Mouse (Mus musculus): ENCODE results near the gene Kcnip4. TPM values are rescaled to one million over a fixed set of nuclear protein-coding genes. Genes with fewer than 3 reads are reported as not detected.

The Kcnip4 gene
- polyA plus RNA-seq, 1 experiment from 2014 or later: 5.2 TPM

GRCm38 (mm10) chr5:49291801-49292200, 232.9 kb downstream of the Kcnip4 start:
- Histone ChIP-seq H3K9ac (replicated peaks) (no peak overlapping the region), H3K4me3 (no peak overlapping the region), H3K27ac (replicated peaks) (no peak overlapping the region), H3K36me3 (no peaks in the 10 kb centered on the region), H3K4me1 (no peaks in the 10 kb centered on the region), H3K9me3 (no peaks in the 10 kb centered on the region), H3K27me3 (no peaks in the 10 kb centered on the region), H3K4me2 (replicated peaks) (no peak overlapping the region)
- ATAC-seq (replicated peaks): no peak
- WGBS: 72% methylated on average over 3 of the region's 3 CpGs

DNA sequence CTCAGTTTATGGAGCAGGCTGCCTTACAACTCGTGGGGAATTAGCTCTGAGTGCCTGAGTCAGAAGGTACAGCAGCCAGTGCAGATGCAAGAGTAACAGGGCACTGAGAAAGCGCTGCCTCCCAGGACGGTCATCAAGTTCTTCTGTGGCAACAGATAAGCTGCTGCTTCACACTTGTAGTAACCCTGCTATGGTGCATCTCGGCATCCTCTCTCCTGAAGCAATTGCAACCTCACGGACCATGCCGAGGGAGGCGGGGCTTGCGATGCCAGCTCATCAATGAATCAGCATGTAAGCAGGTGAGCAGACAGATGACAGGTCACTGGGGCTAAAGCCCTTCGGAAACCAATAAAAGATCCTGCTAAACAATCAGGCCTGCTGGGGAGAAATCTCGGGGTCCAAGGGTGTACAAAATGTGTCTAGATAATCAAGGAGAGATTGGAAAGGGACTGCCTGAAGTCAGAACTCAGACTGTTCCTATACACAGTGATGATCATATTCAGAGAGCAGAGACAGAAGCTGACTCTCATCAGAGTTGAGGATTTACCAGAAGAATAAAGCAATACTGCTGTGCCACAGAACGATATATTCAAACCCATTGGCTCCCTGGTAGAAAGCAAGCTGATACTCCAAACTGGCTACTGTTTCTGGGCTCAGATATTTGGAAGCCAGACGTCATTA, 239.1 kb downstream of the Kcnip4 start:
- H3K9ac ChIP-seq (replicated peaks): peak overlapping the region; percentile 16
- peak overlapping the region; percentile 58 for H3K4me2 ChIP-seq (replicated peaks)
- peaks cover 18% of the 10 kb centered on the region for H3K4me1 ChIP-seq
- H3K36me3 ChIP-seq: no peaks in the 10 kb centered on the region
- WGBS: 11% methylated on average over 12 of the region's 12 CpGs
- no peaks in the 10 kb centered on the region for H3K9me3 ChIP-seq
- no peak overlapping the region for H3K27ac ChIP-seq (replicated peaks)
- H3K27me3 ChIP-seq: no peaks in the 10 kb centered on the region
- H3K4me3 ChIP-seq: peak overlapping the region; percentile 31
- peak; percentile 67 for ATAC-seq (replicated peaks)

DNA sequence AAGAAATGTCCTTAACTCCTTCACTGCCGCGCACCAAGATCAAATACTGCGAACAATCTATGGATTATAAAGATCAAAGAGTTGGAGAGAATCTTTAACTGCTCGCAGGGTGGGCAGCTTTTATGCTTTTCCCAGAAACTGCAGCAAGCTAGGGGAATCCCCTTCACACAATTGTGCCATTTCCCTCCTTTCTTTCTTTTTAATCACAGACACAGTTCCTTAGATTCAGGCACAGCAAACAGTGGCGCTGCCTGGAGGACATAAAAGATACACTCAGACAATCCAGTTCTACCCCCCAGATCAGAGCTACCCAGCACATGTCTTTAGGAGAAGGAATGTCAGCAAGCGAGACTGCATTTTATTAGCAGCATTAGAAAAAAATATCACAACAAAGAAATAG, 239.9 kb downstream of the Kcnip4 start:
- H3K4me1 ChIP-seq: peaks cover 18% of the 10 kb centered on the region
- no peak overlapping the region for H3K27ac ChIP-seq (replicated peaks)
- H3K4me2 ChIP-seq (replicated peaks): peak overlapping the region; percentile 58
- peak overlapping the region; percentile 31 for H3K4me3 ChIP-seq
- H3K36me3 ChIP-seq: no peaks in the 10 kb centered on the region
- H3K9me3 ChIP-seq: no peaks in the 10 kb centered on the region
- 9% methylated on average over 6 of the region's 6 CpGs for WGBS
- peak overlapping the region; percentile 16; the same call in 1 of the 2 replicates for H3K9ac ChIP-seq (replicated peaks)
- no peaks in the 10 kb centered on the region for H3K27me3 ChIP-seq
- ATAC-seq (replicated peaks): peak; percentile 79

- WGBS: 68% methylated on average over 5 of the region's 5 CpGs
- ATAC-seq (replicated peaks): no peak
- Histone ChIP-seq H3K4me1 (peaks cover 18% of the 10 kb centered on the region), H3K9me3 (no peaks in the 10 kb centered on the region), H3K36me3 (no peaks in the 10 kb centered on the region), H3K27ac (replicated peaks) (no peak overlapping the region), H3K9ac (replicated peaks) (no peak overlapping the region), H3K27me3 (no peaks in the 10 kb centered on the region), H3K4me3 (no peak overlapping the region), H3K4me2 (replicated peaks) (no peak overlapping the region)
Measured at GRCm38 (mm10) chr5:49283403-49283802, 241.3 kb downstream of the Kcnip4 start.

- H3K27ac ChIP-seq (replicated peaks): no peak overlapping the region
- H3K36me3 ChIP-seq: no peaks in the 10 kb centered on the region
- no peaks in the 10 kb centered on the region for H3K27me3 ChIP-seq
- ATAC-seq (replicated peaks): no peak
- no peaks in the 10 kb centered on the region for H3K9me3 ChIP-seq
- H3K4me3 ChIP-seq: no peak overlapping the region
- H3K4me1 ChIP-seq: no peaks in the 10 kb centered on the region
- no peak overlapping the region for H3K4me2 ChIP-seq (replicated peaks)
- no peak overlapping the region for H3K9ac ChIP-seq (replicated peaks)
Measured at GRCm38 (mm10) chr5:49271864-49272263, 252.8 kb downstream of the Kcnip4 start.

DNA sequence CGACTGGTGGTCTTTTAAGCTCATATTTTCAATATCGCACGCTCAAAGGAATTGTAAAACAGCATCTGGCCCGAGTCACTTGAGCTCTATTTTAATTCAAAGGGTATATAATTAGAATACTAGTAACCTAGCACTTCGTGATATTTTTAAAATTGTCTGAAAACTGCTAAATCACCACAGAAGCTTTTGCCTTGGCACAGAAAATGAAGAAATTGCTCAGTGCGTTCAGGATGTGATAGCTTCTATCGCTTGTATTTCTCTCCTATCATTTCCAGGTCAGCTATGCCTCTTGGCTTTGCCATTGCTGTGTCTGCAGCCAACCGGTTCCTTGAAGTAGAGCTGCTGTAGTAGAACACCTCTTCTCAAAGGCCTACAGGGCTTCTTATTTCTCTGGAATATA, 255.9 kb downstream of the Kcnip4 start:
- Histone ChIP-seq H3K9ac (replicated peaks) (no peak overlapping the region), H3K27ac (replicated peaks) (no peak overlapping the region), H3K4me2 (replicated peaks) (no peak overlapping the region), H3K4me3 (no peak overlapping the region), H3K27me3 (no peaks in the 10 kb centered on the region), H3K36me3 (no peaks in the 10 kb centered on the region), H3K4me1 (no peaks in the 10 kb centered on the region), H3K9me3 (no peaks in the 10 kb centered on the region)
- no peak for ATAC-seq (replicated peaks)
- 89% methylated on average over 8 of the region's 8 CpGs for WGBS

- H3K36me3 ChIP-seq: no peaks in the 10 kb centered on the region
- no peaks in the 10 kb centered on the region for H3K4me1 ChIP-seq
- H3K9me3 ChIP-seq: no peaks in the 10 kb centered on the region
- 91% methylated on average over 4 of the region's 4 CpGs for WGBS
- H3K27me3 ChIP-seq: no peaks in the 10 kb centered on the region
- no peak overlapping the region for H3K27ac ChIP-seq (replicated peaks)
- no peak overlapping the region for H3K4me2 ChIP-seq (replicated peaks)
- H3K4me3 ChIP-seq: no peak overlapping the region
- H3K9ac ChIP-seq (replicated peaks): no peak overlapping the region
- ATAC-seq (replicated peaks): no peak
Measured at GRCm38 (mm10) chr5:49259356-49259755, 265.4 kb downstream of the Kcnip4 start.

DNA sequence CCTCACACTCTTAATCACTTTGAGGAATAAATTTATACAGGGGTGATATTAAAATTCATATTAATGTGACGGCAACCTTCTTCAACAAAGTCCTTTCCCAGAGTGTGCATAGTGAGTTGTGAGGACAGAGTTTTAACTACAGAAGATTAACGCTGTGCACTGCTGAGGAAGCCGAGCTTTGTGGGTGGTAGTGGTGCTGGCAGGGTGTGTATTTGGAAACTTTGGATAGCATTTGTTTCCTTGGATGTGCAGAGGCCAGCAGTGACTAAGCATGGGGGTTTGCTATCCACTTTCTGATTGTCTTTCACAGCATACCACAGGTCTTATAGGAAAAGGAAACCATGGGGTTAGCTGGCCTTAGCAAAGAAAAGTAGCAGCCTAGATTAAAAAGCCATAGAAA, 267.9 kb downstream of the Kcnip4 start:
- no peaks in the 10 kb centered on the region for H3K9me3 ChIP-seq
- ATAC-seq (replicated peaks): no peak
- no peak overlapping the region for H3K27ac ChIP-seq (replicated peaks)
- WGBS: 74% methylated on average over 3 of the region's 3 CpGs
- H3K9ac ChIP-seq (replicated peaks): no peak overlapping the region
- no peaks in the 10 kb centered on the region for H3K4me1 ChIP-seq
- no peaks in the 10 kb centered on the region for H3K27me3 ChIP-seq
- no peaks in the 10 kb centered on the region for H3K36me3 ChIP-seq
- H3K4me2 ChIP-seq (replicated peaks): no peak overlapping the region
- no peak overlapping the region for H3K4me3 ChIP-seq

DNA sequence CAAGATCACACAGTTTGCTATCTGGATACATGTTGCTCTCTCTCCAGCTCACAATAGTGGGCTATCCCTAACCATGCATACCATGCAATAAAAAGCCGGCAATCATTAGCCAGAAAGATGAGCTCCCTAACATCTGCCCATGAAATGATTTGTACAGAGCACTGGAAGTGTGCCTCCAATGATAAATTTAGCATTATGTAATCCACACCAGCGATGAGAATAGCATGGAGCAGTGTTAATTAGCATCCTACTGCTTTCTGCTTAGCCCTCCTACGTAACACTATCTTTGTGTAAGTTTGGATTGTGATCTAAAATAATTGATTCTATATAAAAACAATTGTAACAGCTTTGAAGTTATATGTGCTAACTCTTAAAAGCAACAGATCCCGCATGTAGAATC, 268.7 kb downstream of the Kcnip4 start:
- WGBS: 75% methylated on average over 4 of the region's 4 CpGs
- Histone ChIP-seq H3K4me3 (no peak overlapping the region), H3K27ac (replicated peaks) (no peak overlapping the region), H3K9me3 (no peaks in the 10 kb centered on the region), H3K4me1 (no peaks in the 10 kb centered on the region), H3K9ac (replicated peaks) (no peak overlapping the region), H3K27me3 (no peaks in the 10 kb centered on the region), H3K36me3 (no peaks in the 10 kb centered on the region), H3K4me2 (replicated peaks) (no peak overlapping the region)
- ATAC-seq (replicated peaks): no peak

DNA sequence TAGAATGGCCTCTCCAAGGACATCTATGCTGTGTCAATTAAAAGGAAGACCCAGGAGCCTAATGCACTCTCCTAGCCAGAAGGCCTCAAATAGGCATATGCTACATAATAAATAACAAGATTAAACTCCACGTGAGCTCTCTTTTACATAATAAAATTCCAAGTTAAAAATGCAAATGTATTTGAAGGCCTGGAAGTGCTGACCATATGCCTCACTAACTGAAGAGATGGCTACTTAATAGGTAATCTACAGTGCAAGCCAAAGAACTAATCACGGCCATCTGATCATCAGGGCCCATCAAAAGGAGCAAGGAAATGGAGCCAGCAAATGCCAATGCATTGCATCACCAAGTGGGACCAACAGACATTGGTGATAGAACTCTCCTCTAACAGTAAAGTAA, 277.6 kb downstream of the Kcnip4 start:
- Histone ChIP-seq H3K4me3 (no peak overlapping the region), H3K9me3 (no peaks in the 10 kb centered on the region), H3K36me3 (no peaks in the 10 kb centered on the region), H3K27me3 (no peaks in the 10 kb centered on the region), H3K4me1 (no peaks in the 10 kb centered on the region), H3K27ac (replicated peaks) (no peak overlapping the region), H3K9ac (replicated peaks) (no peak overlapping the region), H3K4me2 (replicated peaks) (no peak overlapping the region)
- no peak for ATAC-seq (replicated peaks)
- WGBS: 74% methylated on average over 2 of the region's 2 CpGs

- Histone ChIP-seq H3K36me3 (no peaks in the 10 kb centered on the region), H3K9me3 (no peaks in the 10 kb centered on the region), H3K4me2 (replicated peaks) (no peak overlapping the region), H3K9ac (replicated peaks) (no peak overlapping the region), H3K4me1 (no peaks in the 10 kb centered on the region), H3K27ac (replicated peaks) (no peak overlapping the region), H3K27me3 (no peaks in the 10 kb centered on the region), H3K4me3 (no peak overlapping the region)
- ATAC-seq (replicated peaks): no peak
- 60% methylated on average over 4 of the region's 4 CpGs for WGBS
Measured at GRCm38 (mm10) chr5:49244414-49244813, 280.3 kb downstream of the Kcnip4 start.

GRCm38 (mm10) chr5:49241708-49242107, 283.0 kb downstream of the Kcnip4 start:
- Histone ChIP-seq H3K9ac (replicated peaks) (no peak overlapping the region), H3K27me3 (no peaks in the 10 kb centered on the region), H3K4me1 (no peaks in the 10 kb centered on the region), H3K4me3 (no peak overlapping the region), H3K9me3 (no peaks in the 10 kb centered on the region), H3K27ac (replicated peaks) (no peak overlapping the region), H3K36me3 (no peaks in the 10 kb centered on the region), H3K4me2 (replicated peaks) (no peak overlapping the region)
- 98% methylated on average over 6 of the region's 6 CpGs for WGBS
- ATAC-seq (replicated peaks): no peak

DNA sequence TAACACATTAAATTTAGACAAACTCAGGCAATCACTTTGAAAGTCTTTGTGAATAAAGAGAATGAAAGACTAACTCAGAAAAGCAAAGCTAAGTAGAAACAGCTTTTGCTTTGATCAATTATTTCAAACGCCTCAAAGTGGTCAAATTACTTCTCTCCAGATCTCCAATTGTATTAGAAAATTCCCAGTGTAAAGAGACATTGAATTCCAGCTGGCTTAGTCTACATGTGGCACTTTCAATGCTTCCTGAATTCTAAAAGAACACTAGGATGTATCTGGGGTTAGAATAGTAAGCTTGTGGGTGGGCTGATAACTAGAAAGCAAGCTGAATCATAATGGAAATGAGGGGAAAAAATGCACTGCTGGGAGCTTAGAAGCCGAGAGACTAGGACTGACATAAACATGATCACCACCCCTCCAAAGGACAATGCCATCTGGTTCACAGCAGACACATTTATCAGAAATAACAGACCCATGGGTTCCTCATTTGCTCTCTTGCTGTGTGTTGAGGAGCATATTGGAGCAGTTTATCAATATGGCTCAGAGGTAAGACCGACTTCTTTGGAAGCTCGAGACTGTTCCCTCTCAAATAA, 323.4 kb downstream of the Kcnip4 start:
- Histone ChIP-seq H3K4me1 (no peaks in the 10 kb centered on the region), H3K4me3 (no peak overlapping the region), H3K27me3 (no peaks in the 10 kb centered on the region), H3K4me2 (replicated peaks) (no peak overlapping the region), H3K9ac (replicated peaks) (no peak overlapping the region), H3K36me3 (no peaks in the 10 kb centered on the region), H3K27ac (replicated peaks) (no peak overlapping the region), H3K9me3 (no peaks in the 10 kb centered on the region)
- 43% methylated on average over 4 of the region's 4 CpGs for WGBS
- no peak for ATAC-seq (replicated peaks)
